Mouse (Mus musculus) liver, postnatal 0 days (tissue): Measurements from ENCODE around the gene Acsm5.
"Not testable (repeated sequence)": the region's sequence is repeated elsewhere in the genome, so short reads cannot be mapped to it uniquely, and the experiment has no call there.

Experiments
- CTCF ChIP-seq: sonication (generic); IDR thresholded peaks from 2 replicates; pipeline ENCODE4 v1.5.1; 2016; ENCODE audit warnings: antibody characterized with exemption, low read depth
- EP300 ChIP-seq: IDR thresholded peaks from 2 replicates; pipeline ENCODE4 v1.6.1; 2016; ENCODE audit warnings: antibody characterized with exemption, low read depth, mild to moderate bottlenecking

DNA sequence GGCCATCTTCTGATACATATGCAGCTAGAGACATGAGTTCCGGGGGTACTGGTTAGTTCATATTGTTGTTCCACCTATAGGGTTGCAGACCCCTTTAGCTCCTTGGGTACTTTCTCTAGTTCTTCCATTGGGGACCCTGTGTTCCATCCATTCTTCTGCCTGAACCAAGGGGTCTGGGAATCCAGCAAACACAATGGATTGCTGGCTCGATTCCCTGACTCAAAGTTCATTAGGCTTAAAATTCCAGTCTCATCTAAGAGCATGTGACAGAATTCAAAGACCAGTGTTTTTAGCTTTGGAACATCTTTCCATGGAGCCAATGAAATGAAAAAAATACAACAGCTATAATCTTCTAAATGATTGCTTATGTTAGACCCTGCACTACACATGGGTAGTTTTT is 43.2 kb downstream of the Acsm5 start:
- not testable (repeated sequence) for TF ChIP-seq CTCF, EP300
